Mouse (Mus musculus): ENCODE measurements at regions not wholly inside any gene's neighbourhood (a gene's known extent, or its start where the extent isn't known, plus 50 kb on each side); places are given as distances from the start of the nearest gene placed in this dataset.

DNA sequence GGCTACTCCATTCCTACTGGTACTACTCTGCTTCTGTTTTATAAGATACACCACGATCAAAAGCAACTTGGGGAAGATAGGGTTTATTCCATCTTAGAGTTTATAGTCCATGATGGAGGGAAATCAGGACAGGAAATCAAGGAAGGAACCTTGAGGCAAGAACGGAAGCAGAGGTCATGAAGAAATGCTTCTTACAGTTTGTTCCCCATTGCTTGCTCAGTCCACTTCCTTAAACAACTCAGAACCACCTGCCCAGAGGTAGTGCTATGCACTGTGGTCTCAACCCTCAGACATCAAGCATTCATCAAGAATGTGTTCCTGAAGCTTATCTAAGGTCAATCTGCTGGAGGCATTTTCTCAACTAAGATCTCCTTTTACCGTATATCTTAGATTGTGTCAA lies 189.8 kb downstream of the Lmo4 start:
- intact Hi-C loops (cut with DNase I) = no loop called here

DNA sequence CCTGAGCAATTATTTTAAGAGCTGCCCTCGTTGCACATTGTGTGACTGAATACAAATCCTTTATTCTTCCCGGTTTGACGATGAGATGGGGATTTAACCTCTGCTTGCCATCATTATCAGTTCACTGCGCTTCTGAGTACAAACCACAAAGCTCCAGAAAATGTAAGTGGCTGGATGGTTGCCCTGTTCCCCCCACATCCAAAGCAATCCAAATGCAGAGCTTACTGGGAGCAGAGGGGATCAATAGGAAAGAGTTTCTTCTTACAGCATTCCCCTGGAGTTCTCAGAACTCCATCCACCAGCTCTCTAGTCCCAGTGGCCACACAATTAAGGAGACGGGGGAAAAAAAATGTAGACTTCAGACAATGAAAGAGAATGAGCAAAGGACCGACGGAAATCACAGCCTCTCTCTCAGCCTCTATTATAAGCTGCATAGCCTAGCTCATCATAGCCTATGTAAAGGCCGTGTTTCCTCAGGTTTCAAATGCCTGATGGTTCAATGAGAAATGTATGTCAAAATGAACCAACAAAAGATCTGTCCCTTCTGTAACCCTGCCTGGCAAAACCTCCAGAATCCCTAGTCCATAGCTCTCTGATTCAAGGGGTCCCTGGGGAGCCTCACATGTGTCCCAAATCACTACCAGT lies 191.4 kb downstream of the Lmo4 start:
- intact Hi-C loops (cut with DNase I) = no loop called here

More for the DNA sequence above, 189.8 kb downstream of the Lmo4 start:
- DNase-seq (ENCODE audit: low spot score in 2 of 2) = no peak

DNA sequence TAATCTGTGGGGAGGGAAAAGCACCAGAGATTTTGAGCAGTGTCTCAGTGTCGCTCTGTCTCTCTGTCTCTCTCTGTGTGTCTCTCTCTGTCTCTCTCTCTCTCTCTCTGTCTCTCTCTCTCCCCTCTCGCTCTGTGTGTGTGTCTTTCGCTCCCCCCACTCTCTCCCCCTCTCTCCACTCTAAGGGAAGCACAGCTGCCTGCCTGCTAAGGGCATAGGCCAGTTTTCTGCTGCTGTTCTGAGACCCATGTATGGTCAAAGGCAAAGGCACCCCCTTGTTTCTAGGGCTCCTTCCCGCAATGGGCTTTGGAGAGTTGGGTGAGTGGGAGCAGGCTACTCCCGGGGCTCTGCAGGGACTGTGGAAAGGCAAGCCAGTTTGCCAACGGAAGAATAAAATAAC lies 192.2 kb downstream of the Lmo4 start:
- DNase-seq (ENCODE audit: low spot score in 2 of 2) = no peak
- intact Hi-C loops (cut with DNase I) = no loop called here

More for the DNA sequence above, 191.4 kb downstream of the Lmo4 start:
- no peak for DNase-seq (ENCODE audit: low spot score in 2 of 2)

DNA sequence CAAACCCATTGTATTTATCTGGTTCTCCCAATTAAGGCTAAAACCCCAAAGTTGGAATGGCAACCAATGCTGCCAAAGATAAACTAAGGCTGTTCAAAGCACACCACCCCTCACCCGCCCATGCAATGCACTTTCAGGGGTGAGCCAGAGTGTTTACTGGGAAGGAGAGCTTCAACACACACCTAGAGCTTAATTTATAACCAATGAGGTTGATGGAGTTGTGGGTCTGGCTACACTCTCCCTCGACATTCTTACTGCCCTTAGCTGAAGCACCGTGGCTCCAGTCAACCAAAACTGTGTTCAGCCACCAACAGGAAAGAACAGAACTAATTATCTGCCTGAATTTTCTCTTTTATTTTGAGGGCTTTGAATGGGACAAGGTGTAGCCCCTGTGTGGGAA lies 192.8 kb downstream of the Lmo4 start:
- intact Hi-C loops (cut with DNase I) = no loop called here
- no peak for DNase-seq (ENCODE audit: low spot score in 2 of 2)

DNA sequence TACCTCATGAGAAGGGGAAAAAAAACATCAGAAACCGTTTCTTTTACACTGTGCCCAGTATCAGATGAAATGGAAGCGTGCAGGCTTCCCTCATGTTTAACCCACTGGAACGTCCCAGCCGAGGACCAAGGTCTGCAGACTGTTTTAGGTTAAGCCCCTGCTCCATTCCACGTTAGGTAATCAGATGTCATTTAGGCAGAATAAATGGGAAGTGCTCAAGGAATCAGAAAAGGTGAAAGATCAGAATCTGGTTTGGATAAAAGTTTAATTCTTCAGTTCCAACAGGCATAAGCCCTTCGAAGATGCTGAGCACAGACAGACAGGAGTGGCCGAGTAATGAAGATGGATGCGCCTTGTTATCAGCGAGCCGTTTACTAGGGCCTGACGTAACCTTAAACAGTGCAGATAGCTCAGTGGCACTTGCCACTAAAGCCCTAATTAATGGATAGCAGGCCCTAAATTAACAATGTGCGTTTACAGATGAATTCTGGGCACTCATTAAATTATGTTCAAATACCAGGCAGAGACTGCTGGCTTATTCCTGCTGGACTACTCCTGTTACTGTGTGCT lies 193.5 kb downstream of the Lmo4 start:
- no peak for DNase-seq (ENCODE audit: low spot score in 2 of 2)
- intact Hi-C loops (cut with DNase I) = no loop called here

DNA sequence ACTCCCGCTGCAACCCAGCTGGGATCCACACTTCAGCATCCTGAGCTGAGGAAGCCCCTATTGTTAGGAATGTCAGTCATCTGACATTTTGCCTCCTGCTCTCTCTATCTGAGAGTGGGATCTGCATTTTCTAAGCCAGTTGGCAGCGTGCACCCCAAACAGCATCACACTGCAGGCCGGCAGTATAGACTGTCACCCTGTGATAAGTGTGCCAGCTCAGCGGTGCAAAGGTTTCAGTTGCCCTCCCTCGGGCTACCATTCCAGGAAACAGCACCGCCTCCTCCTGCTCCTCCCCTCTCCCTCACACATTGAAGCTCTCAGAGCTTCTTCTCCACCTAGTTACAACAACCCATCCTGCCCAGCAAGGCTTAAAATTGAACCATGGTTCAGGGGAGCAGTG lies 194.5 kb downstream of the Lmo4 start:
- no peak for DNase-seq (ENCODE audit: low spot score in 2 of 2)
- intact Hi-C loops (cut with DNase I) = no loop called here

DNA sequence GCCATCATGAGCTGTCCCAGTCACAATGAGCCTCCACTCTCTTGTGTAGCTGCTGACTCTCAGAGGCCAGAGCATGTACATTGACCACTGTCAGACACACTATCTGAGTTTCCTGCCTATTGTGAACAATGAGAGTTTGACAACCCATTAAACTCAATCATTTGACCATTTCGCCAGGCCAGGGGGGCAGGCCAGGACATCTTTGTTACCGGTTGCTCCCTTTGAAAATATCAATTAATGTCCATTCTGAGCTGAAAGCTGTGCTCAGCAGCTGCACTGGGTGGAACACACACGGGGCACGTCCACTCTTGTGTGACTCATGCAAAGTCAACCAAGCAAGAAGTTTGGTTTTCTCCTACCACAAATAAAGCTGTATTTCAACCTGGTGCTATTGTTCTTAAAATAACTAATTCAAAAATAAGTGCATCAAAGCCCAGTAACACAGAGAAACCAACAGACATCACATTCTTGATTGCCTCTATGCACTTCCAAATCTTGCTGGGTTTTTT lies 197.9 kb downstream of the Lmo4 start:
- DNase-seq (ENCODE audit: low spot score in 2 of 2) = no peak
- intact Hi-C loops (cut with DNase I) = no loop called here

DNA sequence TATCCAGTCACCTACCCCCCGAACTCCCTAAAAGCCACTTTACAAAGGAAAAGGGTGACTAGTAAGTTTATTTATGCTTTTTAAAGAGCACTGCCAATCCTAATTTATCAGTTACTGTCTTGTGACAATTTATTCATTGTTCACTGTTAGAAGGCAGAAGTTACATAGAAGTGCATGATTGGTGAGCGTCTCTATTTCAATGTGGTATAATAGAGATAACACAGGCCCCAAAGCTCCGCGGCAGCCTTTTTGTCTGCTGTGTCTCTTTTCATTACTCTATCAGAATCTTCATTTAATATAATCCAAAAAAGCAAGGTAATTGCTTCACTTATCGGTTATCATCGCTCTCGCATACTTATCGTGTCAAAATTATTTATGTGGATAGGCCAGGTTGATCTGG lies 207.1 kb downstream of the Lmo4 start:
- DNase-seq (ENCODE audit: low spot score in 2 of 2) = no peak
- intact Hi-C loops (cut with DNase I) = no loop called here

DNA sequence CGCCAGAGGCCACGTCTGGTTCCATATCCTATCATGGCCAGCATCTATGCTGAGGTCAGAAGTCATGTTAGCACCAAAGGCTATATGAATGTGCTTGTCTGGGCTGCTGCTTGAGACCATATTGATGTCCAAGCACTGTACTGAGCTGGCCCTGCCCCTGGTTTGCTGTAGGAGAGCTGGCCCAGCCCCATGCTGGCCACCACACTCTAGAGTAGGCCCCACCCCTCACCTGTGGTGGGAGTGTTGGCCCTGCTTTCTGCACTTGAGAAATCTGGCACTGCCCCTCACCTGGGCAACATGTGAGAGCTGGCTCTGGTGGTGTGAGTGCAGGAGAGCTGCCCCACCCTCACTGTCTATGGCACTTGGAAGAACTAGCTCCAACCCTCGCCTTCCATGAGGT lies 210.0 kb downstream of the Lmo4 start:
- intact Hi-C loops (cut with DNase I) = no loop called here
- no peak for DNase-seq (ENCODE audit: low spot score in 2 of 2)

DNA sequence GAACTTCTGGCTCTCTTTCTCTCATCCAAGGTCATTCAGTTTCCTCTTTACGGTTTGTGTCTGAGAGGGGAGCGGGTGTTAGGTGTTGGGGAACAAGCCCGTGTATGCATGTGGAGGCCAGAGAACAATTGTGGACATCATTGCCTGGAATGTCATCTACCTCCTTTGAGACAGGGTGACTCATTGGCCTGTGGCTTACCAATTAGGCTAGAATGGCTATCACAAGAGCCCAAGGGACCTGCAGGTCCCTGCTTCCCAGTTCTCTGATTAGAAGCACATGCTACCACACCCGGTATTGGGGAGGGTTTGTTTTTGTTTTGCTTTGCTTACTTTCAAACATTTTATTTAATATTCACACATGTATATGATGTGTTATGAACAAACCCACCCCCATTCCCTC lies 216.0 kb downstream of the Lmo4 start:
- intact Hi-C loops (cut with DNase I) = no loop called here
- DNase-seq (ENCODE audit: low spot score in 2 of 2) = no peak

DNA sequence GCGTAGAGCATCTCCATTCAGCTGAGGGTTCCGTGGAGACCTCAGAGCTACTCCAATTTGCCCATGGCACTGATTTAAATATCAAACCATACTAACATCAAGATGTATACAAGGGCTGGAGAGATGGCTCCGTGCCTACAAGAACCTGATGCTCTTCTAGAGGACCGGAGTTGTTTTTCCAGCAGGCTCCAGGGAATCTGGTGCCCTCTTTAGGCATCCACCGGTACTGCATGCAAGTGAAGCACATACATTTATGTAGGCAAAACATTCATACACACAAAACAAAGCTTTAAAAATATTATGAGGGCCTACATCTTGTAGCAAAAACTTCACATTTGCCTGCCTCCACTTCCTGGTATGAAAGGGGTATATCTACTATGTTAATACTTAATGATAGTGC lies 217.0 kb downstream of the Lmo4 start:
- no peak for DNase-seq (ENCODE audit: low spot score in 2 of 2)
- intact Hi-C loops (cut with DNase I) = no loop called here

DNA sequence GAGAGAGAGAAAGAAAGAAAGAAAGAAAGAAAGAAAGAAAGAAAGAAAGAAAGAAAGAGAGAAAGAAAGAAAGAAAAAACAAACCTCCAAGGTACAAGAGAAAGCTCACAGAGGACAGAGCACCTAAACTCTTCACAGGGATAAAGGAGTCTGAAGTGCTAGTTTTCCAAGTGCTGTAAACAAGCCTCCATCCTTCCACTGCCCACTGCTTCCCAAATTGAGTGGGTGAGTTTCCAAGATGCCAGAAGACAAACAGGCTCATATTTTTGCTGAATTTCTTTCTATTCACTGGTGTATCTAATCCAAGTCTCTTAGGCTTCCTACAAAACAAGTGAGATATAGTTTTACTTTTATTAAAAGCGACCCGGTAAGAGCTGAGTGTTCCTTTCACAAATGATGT lies 218.2 kb downstream of the Lmo4 start:
- intact Hi-C loops (cut with DNase I) = no loop called here
- no peak for DNase-seq (ENCODE audit: low spot score in 2 of 2)

DNA sequence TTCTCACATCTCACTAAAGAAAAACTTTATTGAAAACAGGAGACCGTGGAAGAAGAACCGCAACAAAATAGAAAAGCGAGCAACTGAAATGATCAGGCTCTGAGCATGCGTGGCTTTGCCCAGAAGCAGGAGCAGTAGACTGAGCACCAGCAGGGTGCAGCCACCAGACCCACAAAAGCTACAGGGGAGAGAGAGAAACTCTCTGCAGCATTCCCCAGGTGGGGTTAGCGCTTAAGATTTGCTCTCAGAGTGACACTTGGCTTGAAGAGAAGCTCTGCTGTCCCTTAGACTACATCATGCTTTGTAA lies 218.9 kb downstream of the Lmo4 start:
- intact Hi-C loops (cut with DNase I) = no loop called here
- no peak for DNase-seq (ENCODE audit: low spot score in 2 of 2)

DNA sequence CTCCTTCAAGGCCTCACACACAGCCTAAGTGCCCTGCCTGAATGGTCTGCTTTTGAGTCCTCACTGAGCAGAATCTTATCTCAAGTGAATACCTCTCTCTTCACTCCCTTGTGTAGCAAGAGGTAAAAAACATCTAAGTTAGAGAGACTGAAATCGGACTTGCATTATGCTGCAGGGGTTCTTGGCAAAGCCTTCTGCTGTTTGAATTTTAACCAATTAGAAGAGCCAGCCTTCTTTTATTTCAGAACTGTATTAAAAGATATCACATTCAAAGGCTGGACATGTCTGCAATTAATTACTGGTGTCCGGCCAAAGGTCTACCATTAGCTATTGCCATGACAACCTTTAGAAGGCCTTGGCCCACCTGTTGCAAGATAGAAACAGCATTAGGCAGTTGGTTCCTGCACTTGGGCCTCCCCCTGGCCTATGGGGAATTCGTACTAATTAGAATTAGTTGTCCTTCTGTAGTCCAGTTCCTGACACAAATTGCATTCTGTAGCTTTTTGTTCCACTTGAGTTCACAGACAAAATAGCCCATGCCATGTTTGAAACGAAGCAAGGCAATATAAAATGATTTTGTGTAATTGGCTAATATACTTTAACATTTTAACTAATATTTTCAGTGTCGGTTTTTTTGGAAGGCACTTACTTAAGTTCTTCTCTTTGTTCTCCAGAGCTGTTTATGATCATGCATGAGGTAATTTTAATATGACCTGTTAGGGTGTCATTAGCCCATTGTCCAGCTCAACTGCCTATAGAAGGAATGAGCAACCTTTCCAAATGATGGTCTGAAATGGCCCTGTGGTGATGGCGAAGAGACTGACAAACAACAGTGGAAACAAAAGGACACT lies 219.4 kb downstream of the Lmo4 start:
- no peak for DNase-seq (ENCODE audit: low spot score in 2 of 2)
- intact Hi-C loops (cut with DNase I) = no loop called here

DNA sequence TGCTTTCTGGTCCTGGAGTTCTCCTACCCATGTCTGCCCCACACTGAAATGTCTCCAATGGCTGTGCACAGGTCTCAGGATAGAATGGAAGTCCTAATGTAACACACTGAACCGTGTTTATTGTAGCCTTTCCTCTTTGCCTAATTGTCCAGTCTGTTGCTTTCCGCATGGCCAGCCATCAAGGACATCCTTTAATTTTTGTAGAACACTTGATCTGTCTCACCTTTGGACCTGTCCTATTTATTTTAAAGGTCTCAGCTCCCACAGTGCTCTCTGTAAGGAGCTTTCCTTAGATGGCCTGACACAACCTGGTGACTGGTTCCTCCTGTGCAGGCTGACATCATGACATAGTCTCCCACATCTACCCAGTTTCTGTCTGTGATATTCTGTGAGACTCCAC lies 226.3 kb downstream of the Lmo4 start:
- intact Hi-C loops (cut with DNase I) = no loop called here

DNA sequence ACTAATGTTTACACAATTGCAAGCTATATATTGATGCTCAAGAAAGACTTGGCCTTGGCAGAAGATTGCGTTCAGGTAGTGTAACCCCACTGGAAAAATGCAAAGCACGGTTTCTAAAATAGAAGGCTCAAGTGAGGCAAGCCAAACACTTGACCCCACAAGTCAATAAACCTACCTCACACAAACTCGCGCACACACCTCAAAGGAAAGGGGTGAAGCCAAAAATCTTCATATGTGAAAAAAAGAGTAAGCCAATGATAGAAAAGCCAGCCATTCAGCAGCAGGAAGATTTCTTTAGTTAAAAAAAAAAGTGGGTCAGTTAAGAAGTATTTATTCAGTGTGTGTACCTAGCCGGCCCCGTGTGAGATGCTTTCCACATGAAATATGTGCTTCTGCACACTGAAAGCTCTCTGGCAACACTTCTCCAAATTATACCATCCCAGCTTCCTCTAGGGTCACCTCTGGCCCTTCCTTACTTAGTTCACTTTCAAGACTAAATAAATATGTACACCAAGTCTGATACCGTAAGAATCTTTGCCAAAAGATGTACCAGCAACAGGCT lies 227.1 kb downstream of the Lmo4 start:
- intact Hi-C loops (cut with DNase I) = no loop called here
- DNase-seq (ENCODE audit: low spot score in 2 of 2) = no peak

More for the DNA sequence above, 226.3 kb downstream of the Lmo4 start:
- no peak for DNase-seq (ENCODE audit: low spot score in 2 of 2)

DNA sequence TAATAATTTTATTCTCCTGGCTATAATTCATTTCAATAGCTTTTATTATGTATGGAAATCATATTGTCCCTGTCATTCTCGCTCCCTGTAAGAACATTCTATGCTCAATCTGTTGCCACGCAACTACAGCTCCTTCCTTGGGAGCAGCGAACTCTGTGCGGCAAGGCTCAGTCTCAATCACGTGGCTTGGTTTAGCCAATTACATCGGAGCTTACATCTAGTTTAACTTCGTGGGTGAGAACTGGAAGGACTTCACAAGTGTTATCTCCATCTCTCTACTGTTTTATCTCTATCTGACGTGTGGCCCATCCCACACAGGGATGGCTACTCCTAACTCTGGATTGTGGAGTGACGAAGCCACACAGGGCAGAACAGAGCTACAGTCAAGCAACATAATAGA lies 231.4 kb downstream of the Lmo4 start:
- peak in 1 of 2 experiments; percentile 17 for DNase-seq (ENCODE audit: low spot score in 2 of 2)
- intact Hi-C loops (cut with DNase I) = no loop called here

DNA sequence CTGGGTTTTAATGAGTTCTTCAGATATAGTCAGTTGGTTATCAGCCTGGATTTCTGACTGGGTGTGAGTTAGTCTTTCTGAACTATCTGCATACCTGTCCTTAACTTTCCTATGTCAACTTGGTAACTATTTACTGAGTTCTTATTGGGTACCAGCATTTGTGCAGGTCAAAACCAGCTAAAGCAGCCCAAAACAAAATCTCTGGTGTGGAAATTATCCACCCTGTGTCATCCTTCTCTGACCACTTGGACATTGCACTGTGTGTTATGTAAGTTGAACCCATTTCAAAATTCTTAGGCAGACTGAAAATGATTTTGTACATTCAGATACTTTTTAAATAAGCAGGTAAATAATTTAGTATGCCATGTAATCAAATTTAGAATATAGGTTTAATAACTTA lies 232.7 kb downstream of the Lmo4 start:
- intact Hi-C loops (cut with DNase I) = no loop called here
- DNase-seq (ENCODE audit: low spot score in 2 of 2) = no peak

DNA sequence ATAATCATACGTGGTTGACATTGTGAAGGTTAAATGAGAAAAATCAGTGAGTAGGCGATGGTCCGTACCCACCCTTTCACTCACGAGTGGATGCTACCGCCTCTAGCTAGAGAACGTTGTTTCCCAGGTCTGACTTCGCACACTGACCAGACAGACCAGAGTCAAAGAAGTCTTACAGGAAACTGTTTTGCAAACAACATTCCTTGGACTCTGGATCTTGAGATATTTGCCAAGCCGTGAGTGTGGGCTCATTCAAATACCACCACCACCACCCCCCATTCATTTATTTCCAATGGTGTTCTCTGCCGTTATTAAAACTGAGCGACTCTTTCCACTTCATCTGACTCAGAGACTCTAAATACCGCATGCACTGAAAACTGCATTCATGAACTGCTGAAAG lies 234.2 kb downstream of the Lmo4 start:
- intact Hi-C loops (cut with DNase I) = no loop called here
- DNase-seq (ENCODE audit: low spot score in 2 of 2) = no peak

DNA sequence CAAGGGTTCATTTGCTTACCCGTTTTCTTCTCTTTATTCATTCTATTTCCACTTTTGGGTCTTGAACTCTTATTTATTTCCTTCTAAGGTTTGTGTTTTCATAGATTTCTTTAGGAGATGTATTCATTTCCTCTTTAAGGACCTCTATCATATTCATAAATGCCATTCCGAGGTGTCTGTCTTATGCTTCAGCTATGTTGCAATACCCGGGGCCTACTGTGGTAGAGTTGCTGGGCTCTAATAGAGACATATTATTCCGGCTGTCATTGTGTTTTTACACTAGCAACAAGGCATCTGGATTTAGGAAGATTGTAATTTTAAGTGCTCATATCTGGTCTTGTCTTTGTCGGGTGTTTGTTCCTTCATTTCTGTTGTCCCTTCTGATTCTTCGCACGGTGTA lies 249.5 kb downstream of the Lmo4 start:
- intact Hi-C loops (cut with DNase I) = no loop called here
- no peak for DNase-seq (ENCODE audit: low spot score in 2 of 2)

DNA sequence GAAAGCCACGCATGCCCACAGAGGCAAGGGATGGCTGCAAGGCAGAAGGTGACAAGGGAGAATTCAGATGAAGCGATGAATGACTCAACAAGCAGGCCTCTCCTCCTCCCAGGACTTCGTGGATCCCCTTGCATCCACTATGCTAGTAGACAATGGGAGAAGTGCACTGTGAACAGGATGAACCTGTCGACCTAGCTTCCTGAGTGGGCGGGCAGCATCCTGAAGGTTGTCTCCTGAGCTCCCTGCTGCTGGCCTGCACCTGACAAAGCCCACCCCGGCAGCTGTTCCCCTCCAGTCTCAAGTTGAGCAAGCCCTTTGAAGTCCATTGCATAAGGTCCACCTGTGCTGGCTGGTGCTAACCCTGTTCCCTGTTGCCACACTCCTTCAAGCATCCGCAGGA lies 250.2 kb downstream of the Lmo4 start:
- DNase-seq (ENCODE audit: low spot score in 2 of 2) = no peak

More for the DNA sequence above, 250.2 kb downstream of the Lmo4 start:
- intact Hi-C loops (cut with DNase I) = no loop called here

Measured in left cerebral cortex, postnatal 36 days (tissue).